Mouse (Mus musculus) limb, embryonic 15.5 days (tissue): Measurements from ENCODE around the gene Sirt2. TPM values are rescaled to one million over a fixed set of nuclear protein-coding genes. Genes with fewer than 3 reads are reported as not detected.

Source experiments
- ATAC-seq: fragments of 200-750 bp; cut with Nextera tagmentation; 2 replicates; pipeline ENCODE4 v1.8.0; 2017; ENCODE audit warnings: low read depth, moderate TSS enrichment; ENCODE audit not compliant: insufficient number of reproducible peaks, low FRiP score, low TSS enrichment
- H3K27ac ChIP-seq: fragments of 300-500 bp; sonication (generic); 2 replicates; pipeline ENCODE4 v1.5.1; 2015; ENCODE audit warnings: moderate library complexity, mild to moderate bottlenecking, inconsistent platforms
- H3K27me3 ChIP-seq: fragments of 300-500 bp; sonication (generic); 2 replicates; pipeline ENCODE4 v1.6.1; 2015; ENCODE audit warnings: inconsistent platforms
- H3K36me3 ChIP-seq: fragments of 300-500 bp; sonication (generic); 2 replicates; pipeline ENCODE4 v1.6.1; 2015; ENCODE audit warnings: inconsistent platforms
- H3K4me1 ChIP-seq: fragments of 300-500 bp; sonication (generic); 2 replicates; pipeline ENCODE4 v1.6.1; 2015; ENCODE audit warnings: inconsistent platforms
- H3K4me2 ChIP-seq: fragments of 300-500 bp; sonication (generic); 2 replicates; pipeline ENCODE4 v1.6.1; 2015; ENCODE audit warnings: mild to moderate bottlenecking, inconsistent platforms
- H3K4me3 ChIP-seq: fragments of 300-500 bp; sonication (generic); 2 replicates; pipeline ENCODE4 v1.5.1; 2015; ENCODE audit warnings: mild to moderate bottlenecking, inconsistent platforms
- H3K9ac ChIP-seq: fragments of 300-500 bp; sonication (generic); 2 replicates; pipeline ENCODE4 v1.6.1; 2015; ENCODE audit warnings: inconsistent platforms
- H3K9me3 ChIP-seq: fragments of 300-500 bp; sonication (generic); 2 replicates; pipeline ENCODE4 v1.6.1; 2016; ENCODE audit warnings: inconsistent platforms
- WGBS: fragments of 180-500 bp; shearing (Covaris S2); methylation state at CpG from one replicate; pipeline ENCODE4 v1.1.7; 2015; 5-methylcytosine and 5-hydroxymethylcytosine counted together
- polyA plus RNA-seq: library from polyadenylated mRNA; unstranded; fragments of >200 nt; fragmentation: Nextera tagmentation; extraction: Ambion mirVana; gene quantifications from 2 replicates; pipeline ENCODE4 v1.2.1, GENCODE M21; 2015

The Sirt2 gene
- polyA plus RNA-seq, 1 experiment from 2014 or later: 79.8 TPM

- Histone ChIP-seq H3K27me3 (no peaks in the 10 kb centered on the region), H3K9ac (no peak overlapping the region), H3K4me3 (no peak overlapping the region), H3K9me3 (no peaks in the 10 kb centered on the region), H3K27ac (no peak overlapping the region), H3K4me2 (no peak overlapping the region), H3K4me1 (peaks cover 9% of the 10 kb centered on the region), H3K36me3 (peaks cover 34% of the 10 kb centered on the region)
- ATAC-seq: no peak
- WGBS: 89% methylated on average over 5 of the region's 5 CpGs
Observed at GRCm38 (mm10) chr7:28830981-28831380, 64.4 kb downstream of the Sirt2 start.

GRCm38 (mm10) chr7:28831411-28832125, 65.0 kb downstream of the Sirt2 start:
- WGBS: 90% methylated on average over 17 of the region's 17 CpGs
- Histone ChIP-seq H3K27me3 (no peaks in the 10 kb centered on the region), H3K27ac (no peak overlapping the region), H3K4me1 (peaks cover 3% of the 10 kb centered on the region; the same call in 1 of the 2 replicates), H3K4me2 (no peak overlapping the region), H3K9me3 (no peaks in the 10 kb centered on the region), H3K36me3 (peaks cover 34% of the 10 kb centered on the region), H3K4me3 (no peak overlapping the region), H3K9ac (no peak overlapping the region)
- ATAC-seq: no peak

- Histone ChIP-seq H3K9me3 (no peaks in the 10 kb centered on the region), H3K9ac (no peak overlapping the region), H3K4me2 (no peak overlapping the region), H3K4me1 (0 out of 2 replicates have a peak, but pooled peaks cover 2% of the 10 kb centered on the region), H3K4me3 (no peak overlapping the region), H3K36me3 (peaks cover 34% of the 10 kb centered on the region), H3K27me3 (no peaks in the 10 kb centered on the region), H3K27ac (no peak overlapping the region)
- ATAC-seq: no peak
- WGBS: 63% methylated on average over 6 of the region's 6 CpGs
Observed at GRCm38 (mm10) chr7:28832137-28832536, 65.6 kb downstream of the Sirt2 start.

GRCm38 (mm10) chr7:28833723-28834347, 67.3 kb downstream of the Sirt2 start, which contains the start of gene Lgals4:
Gene Lgals4 (plus strand): TSS chr7:28833854.
- Histone ChIP-seq H3K4me3 (no peak within 1 kb of the TSS), H3K9ac (no peak within 1 kb of the TSS), H3K27ac (no peak within 1 kb of the TSS), H3K4me2 (no peak within 1 kb of the TSS), H3K9me3 (no peaks in the 10 kb centered on the region), H3K4me1 (no peaks in the 10 kb centered on the region), H3K36me3 (peaks cover 31% of the 10 kb centered on the region), H3K27me3 (no peaks in the 10 kb centered on the region)
- no peak for ATAC-seq
- 75% methylated on average over 6 of the region's 6 CpGs for WGBS

GRCm38 (mm10) chr7:28836936-28837335, 70.4 kb downstream of the Sirt2 start:
- no peak overlapping the region for H3K4me2 ChIP-seq
- H3K36me3 ChIP-seq: peaks cover 5% of the 10 kb centered on the region
- no peak overlapping the region for H3K27ac ChIP-seq
- H3K27me3 ChIP-seq: no peaks in the 10 kb centered on the region
- no peak for ATAC-seq
- 86% methylated on average over 5 of the region's 5 CpGs for WGBS
- H3K9ac ChIP-seq: no peak overlapping the region
- H3K4me1 ChIP-seq: no peaks in the 10 kb centered on the region
- H3K9me3 ChIP-seq: no peaks in the 10 kb centered on the region
- no peak overlapping the region for H3K4me3 ChIP-seq

Other genes starting within 250 kb of the Sirt2 start
- not detected in 2 replicates for gene Ifnl3, start 243.9 kb upstream of the Sirt2 start, polyA plus RNA-seq
- not detected in 2 replicates for gene Sycn, start 225.8 kb upstream of the Sirt2 start, polyA plus RNA-seq
- gene Nccrp1, start 219.5 kb upstream of the Sirt2 start, polyA plus RNA-seq: 1.6 and 2.3 TPM in 2 replicates
- gene Samd4b, start 168.6 kb upstream of the Sirt2 start, polyA plus RNA-seq: 26.3 and 28.3 TPM in 2 replicates
- gene Pak4, start 168.6 kb upstream of the Sirt2 start, polyA plus RNA-seq: 33.7 and 34.9 TPM in 2 replicates
- gene Acp7, start 135.4 kb upstream of the Sirt2 start, polyA plus RNA-seq: 1.8 and 1.9 TPM in 2 replicates
- gene Fbxo27, start 73.9 kb upstream of the Sirt2 start, polyA plus RNA-seq: 6.2 and 7.2 TPM in 2 replicates
- 27.2 and 37.3 TPM in 2 replicates for gene Fbxo17, start 49.9 kb upstream of the Sirt2 start, polyA plus RNA-seq
- gene Mrps12, start 24.9 kb upstream of the Sirt2 start, polyA plus RNA-seq: 112 and 125 TPM in 2 replicates
- gene Sars2, start 24.7 kb upstream of the Sirt2 start, polyA plus RNA-seq: 20.1 and 24.1 TPM in 2 replicates
- 0.82 and 1.9 TPM in 2 replicates for gene Ccer2, start 10.6 kb upstream of the Sirt2 start, polyA plus RNA-seq
- gene Nfkbib, start 777 bp downstream of the Sirt2 start, polyA plus RNA-seq: 41.5 and 49.2 TPM in 2 replicates
- 4.7 and 5.6 TPM in 2 replicates for gene Rinl, start 22.2 kb downstream of the Sirt2 start, polyA plus RNA-seq
- 201 and 221 TPM in 2 replicates for gene Hnrnpl, start 41.8 kb downstream of the Sirt2 start, polyA plus RNA-seq
- 217 and 232 TPM in 2 replicates for gene Ech1, start 58.5 kb downstream of the Sirt2 start, polyA plus RNA-seq
- 11.6 and 13.8 TPM in 2 replicates for gene Lgals4, start 67.1 kb downstream of the Sirt2 start, polyA plus RNA-seq
- gene Lgals7, start 97.1 kb downstream of the Sirt2 start, polyA plus RNA-seq: 171 and 257 TPM in 2 replicates
- gene Capn12, start 114.7 kb downstream of the Sirt2 start, polyA plus RNA-seq: 0.97 and 1.3 TPM in 2 replicates
- gene Actn4, start 195.6 kb downstream of the Sirt2 start, polyA plus RNA-seq: 347 and 359 TPM in 2 replicates
- gene Eif3k, start 215.1 kb downstream of the Sirt2 start, polyA plus RNA-seq: 372 and 387 TPM in 2 replicates
- 7.2 and 7.6 TPM in 2 replicates for gene Map4k1, start 215.3 kb downstream of the Sirt2 start, polyA plus RNA-seq